Mouse (Mus musculus): ENCODE data around the gene Rhoq.

- TF ChIP-seq CTCF (IDR thresholded peaks at IDR 0.05; ENCODE audit: extremely low read depth, insufficient read length, insufficient replicate concordance, low read depth, low read length) (no peak), POLR2A (IDR thresholded peaks at IDR 0.05; ENCODE audit: low read depth, low read length) (no peak)
Measured at GRCm38 (mm10) chr17:86937497-86938155, 25.3 kb upstream of the Rhoq start.
